Mouse (Mus musculus): ENCODE results near the gene Specc1.

- TF ChIP-seq CTCF (IDR thresholded peaks at IDR 0.05; ENCODE audit: extremely low read depth, insufficient read depth, insufficient read length, insufficient replicate concordance) (no peak), POLR2A (IDR thresholded peaks at IDR 0.05; ENCODE audit: low read depth, low read length) (no peak)
Measured at GRCm38 (mm10) chr11:62244471-62244870, 287.9 kb downstream of the Specc1 start.

All from spleen, adult 2 months (tissue).